Mouse (Mus musculus): Measurements from ENCODE around the gene Ric8a. TPM values are rescaled to one million over a fixed set of nuclear protein-coding genes. Genes with fewer than 3 reads are reported as not detected.

Ric8a gene
- polyA plus RNA-seq, 1 experiment: 23.3 TPM

DNA sequence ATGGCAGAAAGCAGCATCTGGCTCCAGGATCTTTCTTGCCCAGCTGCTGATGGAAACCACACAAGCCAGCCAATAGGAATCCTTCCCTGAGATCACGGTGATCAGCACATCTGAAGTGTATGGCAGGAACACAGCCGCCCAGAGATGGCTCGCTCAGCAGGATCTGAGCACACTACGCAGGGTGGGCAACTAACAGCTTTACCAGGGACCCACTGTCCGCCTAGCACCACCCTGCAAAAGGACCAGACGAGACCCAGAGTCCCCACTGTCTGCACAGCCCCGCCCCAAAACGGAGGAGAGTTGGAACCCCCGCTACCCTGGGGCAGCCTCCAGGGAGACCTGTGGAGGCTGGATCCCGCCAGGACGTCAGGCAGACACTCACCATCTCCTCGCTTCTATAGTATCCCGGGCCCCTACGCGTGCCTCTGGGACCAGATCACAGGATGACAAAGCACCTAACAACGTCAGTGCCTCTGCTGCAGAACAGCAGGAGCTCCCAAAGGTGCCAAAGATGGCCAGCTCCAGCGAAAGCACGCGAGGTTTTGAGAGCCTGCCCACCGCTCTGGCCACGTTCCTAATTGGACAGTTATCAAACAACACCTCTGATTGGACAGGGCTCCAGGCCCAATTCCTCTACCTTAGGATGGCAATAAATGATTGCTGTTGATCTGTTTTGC is 35.0 kb upstream of the Ric8a start, which contains the start of gene Zfp941:
Gene Zfp941, minus strand, starts transcription at position 526 of the 677 bp plus-strand sequence.
- H3K27me3 ChIP-seq (ENCODE audit: control insufficient read depth, insufficient read depth, low read length, poor library complexity, severe bottlenecking): no peaks in the 10 kb centered on the region
- H3K9ac ChIP-seq (ENCODE audit: low read depth, poor library complexity, severe bottlenecking): peak within 1 kb of the TSS; percentile 59
- H3K27ac ChIP-seq (ENCODE audit: insufficient read depth, low read length): peak within 1 kb of the TSS; percentile 12; the same call in 1 of the 2 replicates
- no peaks in the 10 kb centered on the region for H3K9me3 ChIP-seq (replicated peaks; ENCODE audit: control insufficient read depth, insufficient read depth, low read length, poor library complexity, severe bottlenecking)
- peaks cover 1% of the 10 kb centered on the region for H3K4me1 ChIP-seq (ENCODE audit: control insufficient read depth, insufficient read depth, low read length)
- TF ChIP-seq EP300 (IDR thresholded peaks at IDR 0.05; ENCODE audit: insufficient read depth, low read depth, low read length): 0 out of 2 replicates have a peak, but pooled peaks have one; percentile 15
- peak; percentile 59 for TF ChIP-seq POLR2A (IDR thresholded peaks at IDR 0.05; ENCODE audit: insufficient read depth, low read length)
- TF ChIP-seq CTCF (IDR thresholded peaks at IDR 0.05; ENCODE audit: low read depth, low read length): no peak
- H3K4me3 ChIP-seq (ENCODE audit: low read depth, low read length): peak within 1 kb of the TSS; percentile 94
- H3K36me3 ChIP-seq (ENCODE audit: control insufficient read depth, insufficient read depth, low read length, poor library complexity, severe bottlenecking): peaks cover 10% of the 10 kb centered on the region

DNA sequence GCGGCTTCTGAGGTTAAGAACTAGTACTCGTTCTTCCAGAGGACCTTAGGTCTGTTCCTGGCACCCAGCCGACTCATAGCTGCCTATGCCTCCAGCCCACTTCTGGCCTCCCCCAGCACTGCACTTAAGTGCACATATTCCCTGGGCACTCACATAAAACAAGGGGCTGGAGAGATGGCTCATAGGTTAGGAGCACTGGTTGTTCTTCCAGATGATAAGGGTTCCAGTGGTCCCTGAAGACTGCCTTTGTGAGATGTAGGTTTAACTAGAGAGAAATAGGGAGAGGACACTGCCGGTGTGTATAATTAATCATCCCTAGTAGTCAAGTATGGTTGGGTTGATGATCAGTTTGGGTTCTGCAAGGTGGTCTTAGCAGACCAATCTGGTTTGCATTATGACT is 34.0 kb upstream of the Ric8a start:
- Histone ChIP-seq H3K9me3 (replicated peaks; ENCODE audit: control insufficient read depth, insufficient read depth, low read length, poor library complexity, severe bottlenecking) (no peaks in the 10 kb centered on the region), H3K9ac (ENCODE audit: low read depth, poor library complexity, severe bottlenecking) (no peak overlapping the region), H3K4me1 (ENCODE audit: control insufficient read depth, insufficient read depth, low read length) (peaks cover 1% of the 10 kb centered on the region), H3K27ac (ENCODE audit: insufficient read depth, low read length) (no peak overlapping the region), H3K36me3 (ENCODE audit: control insufficient read depth, insufficient read depth, low read length, poor library complexity, severe bottlenecking) (peaks cover 5% of the 10 kb centered on the region), H3K4me3 (ENCODE audit: low read depth, low read length) (no peak overlapping the region), H3K27me3 (ENCODE audit: control insufficient read depth, insufficient read depth, low read length, poor library complexity, severe bottlenecking) (no peaks in the 10 kb centered on the region)
- TF ChIP-seq CTCF (IDR thresholded peaks at IDR 0.05; ENCODE audit: low read depth, low read length) (no peak), POLR2A (IDR thresholded peaks at IDR 0.05; ENCODE audit: insufficient read depth, low read length) (no peak), EP300 (IDR thresholded peaks at IDR 0.05; ENCODE audit: insufficient read depth, low read depth, low read length) (no peak)

DNA sequence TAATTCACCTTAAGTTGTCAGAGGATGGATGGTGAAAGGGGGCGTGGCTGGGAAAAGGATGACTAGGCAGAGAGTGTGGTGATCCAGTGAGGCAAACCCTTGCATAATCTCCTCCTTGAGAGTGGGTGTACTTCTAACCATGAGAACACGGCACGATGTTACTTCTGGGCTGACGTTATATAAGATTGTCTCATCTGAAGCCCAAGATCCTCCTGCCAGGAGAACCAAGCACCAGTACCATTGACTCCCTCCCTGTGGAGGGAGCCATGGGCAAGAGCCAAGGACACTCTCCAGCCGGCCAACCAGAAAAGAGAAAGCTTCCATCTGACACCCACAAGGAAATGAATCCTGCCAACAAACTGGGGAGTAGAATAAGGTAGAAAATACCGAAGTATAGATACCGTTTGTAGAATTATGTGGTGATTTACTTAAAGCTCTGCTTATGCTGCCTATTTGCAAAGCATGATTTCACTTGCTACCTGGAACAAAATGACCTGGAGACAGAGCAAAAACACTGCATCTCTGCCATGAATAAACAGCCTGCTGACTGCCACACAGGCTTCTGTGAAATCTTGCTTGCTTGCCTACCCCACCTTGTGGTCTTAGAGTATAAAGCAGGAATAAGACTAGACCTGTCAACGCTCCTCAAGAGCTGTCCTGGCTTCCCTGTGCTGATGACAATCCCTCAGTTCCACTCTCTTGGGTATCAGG is 28.4 kb upstream of the Ric8a start:
- H3K9ac ChIP-seq (ENCODE audit: low read depth, poor library complexity, severe bottlenecking): no peak overlapping the region
- H3K4me1 ChIP-seq (ENCODE audit: control insufficient read depth, insufficient read depth, low read length): no peaks in the 10 kb centered on the region
- H3K36me3 ChIP-seq (ENCODE audit: control insufficient read depth, insufficient read depth, low read length, poor library complexity, severe bottlenecking): no peaks in the 10 kb centered on the region
- H3K27ac ChIP-seq (ENCODE audit: insufficient read depth, low read length): no peak overlapping the region
- H3K27me3 ChIP-seq (ENCODE audit: control insufficient read depth, insufficient read depth, low read length, poor library complexity, severe bottlenecking): no peaks in the 10 kb centered on the region
- TF ChIP-seq POLR2A (IDR thresholded peaks at IDR 0.05; ENCODE audit: insufficient read depth, low read length): no peak
- TF ChIP-seq CTCF (IDR thresholded peaks at IDR 0.05; ENCODE audit: low read depth, low read length): peak; percentile 20
- TF ChIP-seq EP300 (IDR thresholded peaks at IDR 0.05; ENCODE audit: insufficient read depth, low read depth, low read length): no peak
- no peaks in the 10 kb centered on the region for H3K9me3 ChIP-seq (replicated peaks; ENCODE audit: control insufficient read depth, insufficient read depth, low read length, poor library complexity, severe bottlenecking)
- H3K4me3 ChIP-seq (ENCODE audit: low read depth, low read length): no peak overlapping the region

DNA sequence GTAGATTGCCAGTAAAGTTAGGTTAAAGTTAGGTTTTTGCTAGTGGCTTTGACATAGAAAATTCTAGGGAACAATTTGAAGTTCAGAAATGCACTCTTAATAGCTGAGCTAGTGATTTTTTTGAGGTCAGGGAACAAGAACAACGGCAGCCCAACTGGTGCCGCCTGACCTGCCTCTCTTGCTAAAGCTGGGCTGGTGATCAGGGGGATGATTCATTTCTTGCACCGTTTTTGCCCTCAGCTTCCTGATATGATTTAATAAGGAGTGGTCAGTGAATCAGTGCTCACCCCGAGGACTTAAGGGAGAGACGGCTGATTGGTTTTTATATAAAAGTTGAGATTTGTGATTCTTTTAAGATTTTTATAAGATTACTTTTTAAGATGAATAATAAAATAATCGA is 25.3 kb upstream of the Ric8a start:
- Histone ChIP-seq H3K36me3 (ENCODE audit: control insufficient read depth, insufficient read depth, low read length, poor library complexity, severe bottlenecking) (no peaks in the 10 kb centered on the region), H3K4me3 (ENCODE audit: low read depth, low read length) (no peak overlapping the region), H3K27me3 (ENCODE audit: control insufficient read depth, insufficient read depth, low read length, poor library complexity, severe bottlenecking) (no peaks in the 10 kb centered on the region), H3K27ac (ENCODE audit: insufficient read depth, low read length) (no peak overlapping the region), H3K4me1 (ENCODE audit: control insufficient read depth, insufficient read depth, low read length) (peaks cover 2% of the 10 kb centered on the region), H3K9ac (ENCODE audit: low read depth, poor library complexity, severe bottlenecking) (no peak overlapping the region), H3K9me3 (replicated peaks; ENCODE audit: control insufficient read depth, insufficient read depth, low read length, poor library complexity, severe bottlenecking) (no peaks in the 10 kb centered on the region)
- no peak for TF ChIP-seq EP300 (IDR thresholded peaks at IDR 0.05; ENCODE audit: insufficient read depth, low read depth, low read length)
- no peak for TF ChIP-seq POLR2A (IDR thresholded peaks at IDR 0.05; ENCODE audit: insufficient read depth, low read length)
- no peak for TF ChIP-seq CTCF (IDR thresholded peaks at IDR 0.05; ENCODE audit: low read depth, low read length)

DNA sequence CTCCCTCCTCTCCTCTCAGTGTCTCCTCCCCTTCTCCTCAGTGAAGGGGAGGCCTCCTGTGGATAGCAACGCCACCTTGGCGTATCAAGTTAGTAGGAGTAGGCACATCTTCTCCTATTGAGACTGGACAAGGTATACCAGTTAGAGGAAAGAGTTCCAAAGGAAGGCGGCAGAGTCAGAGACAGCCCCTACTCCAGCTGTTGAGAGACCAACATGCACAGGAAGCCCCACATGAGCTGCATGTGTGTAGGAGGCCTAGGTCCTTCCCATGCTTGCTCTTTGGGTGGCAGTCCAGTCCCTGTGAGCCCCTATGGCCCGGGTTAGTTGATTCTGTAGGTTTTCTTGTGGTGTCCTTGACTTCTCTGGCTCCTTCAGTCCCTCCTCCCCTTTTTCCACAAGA is 23.4 kb upstream of the Ric8a start:
- Histone ChIP-seq H3K27me3 (ENCODE audit: control insufficient read depth, insufficient read depth, low read length, poor library complexity, severe bottlenecking) (no peaks in the 10 kb centered on the region), H3K4me1 (ENCODE audit: control insufficient read depth, insufficient read depth, low read length) (peaks cover 2% of the 10 kb centered on the region), H3K9ac (ENCODE audit: low read depth, poor library complexity, severe bottlenecking) (no peak overlapping the region), H3K9me3 (replicated peaks; ENCODE audit: control insufficient read depth, insufficient read depth, low read length, poor library complexity, severe bottlenecking) (no peaks in the 10 kb centered on the region), H3K27ac (ENCODE audit: insufficient read depth, low read length) (no peak overlapping the region), H3K4me3 (ENCODE audit: low read depth, low read length) (no peak overlapping the region), H3K36me3 (ENCODE audit: control insufficient read depth, insufficient read depth, low read length, poor library complexity, severe bottlenecking) (no peaks in the 10 kb centered on the region)
- TF ChIP-seq EP300 (IDR thresholded peaks at IDR 0.05; ENCODE audit: insufficient read depth, low read depth, low read length): no peak
- TF ChIP-seq POLR2A (IDR thresholded peaks at IDR 0.05; ENCODE audit: insufficient read depth, low read length): no peak
- no peak for TF ChIP-seq CTCF (IDR thresholded peaks at IDR 0.05; ENCODE audit: low read depth, low read length)
